Mouse (Mus musculus) stomach, postnatal 0 days (tissue): ENCODE results near the gene Ccdc177.

Source experiments
- CTCF ChIP-seq: IDR thresholded peaks from 2 replicates; pipeline ENCODE4 v1.5.1; 2016; ENCODE audit warnings: antibody characterized with exemption, low read depth, mild to moderate bottlenecking, moderate library complexity
- EP300 ChIP-seq: optimal IDR thresholded peaks from 2 replicates; pipeline ENCODE3; 2016; ENCODE audit warnings: antibody characterized with exemption

DNA sequence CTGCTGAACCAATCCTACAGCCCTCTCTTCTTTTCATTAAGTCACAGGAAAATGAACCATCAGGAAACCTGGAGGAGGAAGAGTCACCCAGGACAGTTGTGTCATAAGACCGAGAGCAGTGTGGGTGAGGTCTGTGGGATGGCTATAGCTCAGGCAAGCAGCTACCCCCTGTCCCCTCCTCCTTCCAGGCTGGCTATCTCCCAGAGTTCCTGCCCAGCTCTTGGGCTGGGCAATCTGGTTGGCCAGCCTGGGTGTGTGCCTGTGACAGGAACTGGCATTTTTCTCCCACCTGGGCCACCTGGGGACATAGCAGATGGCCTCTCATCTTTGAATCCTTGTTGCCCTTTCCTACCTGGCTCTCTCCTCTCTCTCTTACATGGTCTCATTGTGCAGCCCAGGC, 23.4 kb upstream of the Ccdc177 start:
- TF ChIP-seq CTCF: no peak
- no peak for TF ChIP-seq EP300
